Mouse (Mus musculus) gastrocnemius, adult 2 months (tissue): ENCODE results near the gene 2410015M20Rik. TPM values are rescaled to one million over a fixed set of nuclear protein-coding genes. Genes with fewer than 3 reads are reported as not detected.
A peak's percentile ranks its signal among the peaks of the same experiment; 100 is the strongest.

ENCODE experiments used
- DNase-seq: peaks from one replicate; pipeline ENCODE4 v3.0.0; 2022
- H3K27ac ChIP-seq: fragments of 200-600 bp; 2 replicates; pipeline ENCODE4 v1.8.1; 2022; ENCODE audit warnings: mild to moderate bottlenecking
- H3K4me3 ChIP-seq: fragments of 200-600 bp; 2 replicates; pipeline ENCODE4 v1.8.1; 2022; ENCODE audit warnings: mild to moderate bottlenecking, moderate library complexity
- CTCF ChIP-seq: fragments of 200-600 bp; IDR thresholded peaks from 2 replicates; pipeline ENCODE4 v1.8.1; 2022; ENCODE audit warnings: antibody characterized with exemption, mild to moderate bottlenecking, moderate library complexity
- intact Hi-C: fragments of 180-260 bp; cut with DNase I; formaldehyde crosslinking; loops from one replicate; pipeline ENCODE4 v1.15.1; 2025
- total RNA-seq, 2 experiments: library from RNA; stranded (reverse); gene quantifications; 2 replicates each; pipeline ENCODE4 v1.2.3; 2021

Gene 2410015M20Rik
- total RNA-seq, 2 experiments from 2014 or later = 107 to 167 TPM

DNA sequence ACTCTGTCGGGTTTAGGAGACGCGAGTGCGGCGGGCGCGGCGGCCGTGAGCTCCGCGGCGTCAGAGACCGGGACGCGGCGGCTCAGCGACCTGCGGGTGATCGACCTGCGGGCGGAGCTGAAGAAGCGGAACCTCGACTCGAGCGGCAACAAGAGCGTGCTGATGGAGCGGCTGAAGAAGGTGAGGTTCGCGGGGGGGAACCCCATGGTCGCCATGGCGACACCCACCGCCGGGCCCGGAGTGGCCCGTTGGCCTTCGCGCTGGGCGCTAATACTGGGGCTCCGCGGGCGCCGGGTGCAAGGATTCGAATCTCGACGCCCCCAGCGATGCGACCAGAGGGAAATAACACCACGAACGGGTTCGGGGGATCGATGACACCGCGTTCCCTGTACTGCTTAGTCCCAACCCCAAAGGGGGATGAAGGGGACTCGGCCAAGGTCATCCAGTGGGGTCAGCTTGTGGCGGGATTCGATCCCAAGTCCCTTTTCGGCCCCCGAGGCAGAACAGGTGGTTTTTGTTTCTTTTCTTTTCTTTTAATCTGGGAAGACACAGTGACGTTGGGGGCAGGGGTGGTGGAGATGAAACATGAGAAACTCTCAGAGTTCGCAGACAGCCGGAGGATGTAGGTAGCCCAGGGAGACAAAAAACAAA is 24.3 kb downstream of the 2410015M20Rik start:
- peak; percentile 67 for DNase-seq
- peak overlapping the region; percentile 88 for H3K4me3 ChIP-seq
- intact Hi-C loops = no loop called here
- H3K27ac ChIP-seq = peak overlapping the region; percentile 100
- TF ChIP-seq CTCF = no peak

DNA sequence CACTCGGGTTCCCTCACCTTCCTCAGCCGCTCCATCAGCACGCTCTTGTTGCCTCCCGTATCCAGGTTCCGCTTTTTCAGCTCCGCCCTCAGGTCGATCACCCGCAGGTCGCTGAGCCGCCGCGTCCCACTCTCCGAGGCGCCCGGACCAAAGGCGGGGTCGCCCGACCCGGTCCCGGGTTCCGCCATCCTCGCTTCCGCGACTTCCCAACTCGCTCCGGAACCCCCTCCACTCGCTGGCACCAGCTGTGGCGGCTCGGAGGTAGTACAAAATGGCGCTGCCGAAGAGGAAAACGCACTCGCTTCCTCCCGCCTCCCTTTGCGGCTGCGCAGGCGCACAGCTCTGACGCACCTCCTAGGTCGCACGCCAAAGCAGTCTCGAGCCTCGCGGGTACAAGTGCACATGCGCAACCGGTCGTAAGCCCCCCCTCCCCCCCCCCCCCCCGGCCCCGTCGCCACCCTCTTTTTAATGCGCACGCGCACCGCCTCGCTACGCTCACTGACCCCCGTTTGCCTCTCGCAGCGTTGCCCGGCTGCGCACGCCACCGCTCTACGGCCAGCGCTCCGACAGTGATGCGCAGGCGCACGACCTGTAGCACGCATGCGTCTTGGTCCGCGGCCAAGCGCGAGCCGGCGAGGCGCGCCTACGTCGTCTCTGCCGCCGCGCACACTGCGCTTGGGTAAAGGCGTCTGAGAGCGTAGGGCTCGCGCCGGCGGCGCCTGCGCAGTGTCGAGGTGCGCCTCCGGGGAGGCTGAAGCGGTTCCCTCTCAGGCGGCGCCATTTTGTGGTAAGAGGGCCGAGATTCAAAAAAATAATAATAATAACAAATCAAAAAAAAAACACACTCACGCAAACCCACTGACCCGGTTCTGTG is 25.1 kb downstream of the 2410015M20Rik start, which contains the start of the genes Safb2 and Safb:
TSS of gene Safb2 (minus strand) at position 329 of the 874 bp plus-strand sequence.
TSS of gene Safb (plus strand) at position 569 of the 874 bp plus-strand sequence.
- Histone ChIP-seq H3K4me3 (peak within 1 kb of the TSS; percentile 88), H3K27ac (peak within 1 kb of the TSS; percentile 100)
- DNase-seq = peak; percentile 100
- intact Hi-C loops = no loop called here
- no peak for TF ChIP-seq CTCF

- peak overlapping the region; percentile 100 for H3K27ac ChIP-seq
- TF ChIP-seq CTCF = no peak
- peak; percentile 80 for DNase-seq
- H3K4me3 ChIP-seq = peak overlapping the region; percentile 88
- intact Hi-C loops = no loop called here
Observed at GRCm38 (mm10) chr17:56583611-56584256, 25.8 kb downstream of the 2410015M20Rik start.

DNA sequence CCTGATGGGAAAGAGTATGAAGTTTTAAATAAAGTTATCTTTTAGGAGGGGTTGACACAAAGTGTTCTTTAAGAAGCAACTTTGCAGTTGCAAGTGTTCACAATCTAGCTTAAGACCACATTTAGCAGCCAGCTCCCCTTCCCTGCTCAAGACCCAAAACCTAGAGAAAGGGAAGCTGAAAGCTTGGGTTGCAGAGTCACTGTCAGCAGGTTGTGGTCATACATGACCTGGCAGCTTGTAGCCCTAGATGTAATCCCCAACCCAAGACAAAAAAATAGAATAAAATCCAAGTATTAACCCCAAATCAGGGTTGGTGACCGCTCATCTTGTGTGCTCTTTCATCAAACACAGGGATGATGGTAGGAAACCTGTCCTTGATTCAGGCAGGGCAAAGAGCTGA is 26.5 kb downstream of the 2410015M20Rik start:
- intact Hi-C loops = no loop called here
- TF ChIP-seq CTCF = no peak
- Histone ChIP-seq H3K4me3 (peak overlapping the region; percentile 88), H3K27ac (peak overlapping the region; percentile 100)
- DNase-seq = no peak

GRCm38 (mm10) chr17:56572939-56573338 is 36.6 kb downstream of the 2410015M20Rik start:
- intact Hi-C loops = no loop called here
- Histone ChIP-seq H3K4me3 (no peak overlapping the region), H3K27ac (no peak overlapping the region)
- no peak for DNase-seq
- TF ChIP-seq CTCF = no peak

DNA sequence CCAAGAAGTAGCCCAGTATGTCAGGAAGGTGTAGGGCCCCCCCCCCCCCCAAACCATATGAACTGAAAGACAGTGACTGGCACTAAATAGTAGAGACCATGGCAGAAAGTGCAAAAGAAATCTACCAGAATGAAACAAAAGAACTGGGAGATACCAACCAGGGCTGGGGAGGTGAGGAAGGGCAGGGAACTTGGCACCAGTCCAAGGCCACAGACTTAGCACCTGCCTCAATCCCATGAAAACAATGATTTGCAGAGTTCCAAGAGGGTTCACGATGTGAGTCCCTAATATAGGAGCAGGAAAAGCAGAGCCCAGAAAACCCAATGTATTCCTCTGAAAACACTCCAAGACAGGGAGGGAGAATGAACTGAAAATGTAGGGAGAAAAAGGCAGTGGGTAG is 37.4 kb downstream of the 2410015M20Rik start:
- no peak for TF ChIP-seq CTCF
- intact Hi-C loops = no loop called here
- H3K27ac ChIP-seq = no peak overlapping the region
- H3K4me3 ChIP-seq = no peak overlapping the region
- no peak for DNase-seq

DNA sequence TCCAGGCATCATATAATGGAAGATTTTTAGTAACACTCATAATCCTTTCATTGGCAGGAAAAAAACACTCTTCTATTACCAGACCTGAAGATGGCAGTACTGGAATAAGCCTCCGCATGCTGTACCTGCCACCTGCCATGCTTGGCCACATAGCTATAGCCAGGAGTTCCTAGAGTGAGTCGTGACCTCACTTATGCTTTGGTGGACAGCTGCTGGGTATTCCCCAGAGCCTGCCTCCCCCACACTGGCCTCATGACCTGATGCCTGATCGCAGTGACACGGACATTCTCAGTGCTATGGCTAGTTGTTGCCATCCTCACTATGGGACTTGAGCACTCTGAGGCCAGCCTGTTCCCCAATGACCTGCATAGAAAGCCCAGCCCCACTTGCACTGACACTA is 39.3 kb downstream of the 2410015M20Rik start:
- DNase-seq = no peak
- intact Hi-C loops = no loop called here
- H3K27ac ChIP-seq = no peak overlapping the region

GRCm38 (mm10) chr17:56567370-56567769 is 42.2 kb downstream of the 2410015M20Rik start:
- Histone ChIP-seq H3K4me3 (no peak overlapping the region), H3K27ac (no peak overlapping the region)
- no peak for TF ChIP-seq CTCF
- intact Hi-C loops = no loop called here
- no peak for DNase-seq

More for the DNA sequence above, 39.3 kb downstream of the 2410015M20Rik start:
- TF ChIP-seq CTCF = no peak
- no peak overlapping the region for H3K4me3 ChIP-seq

DNA sequence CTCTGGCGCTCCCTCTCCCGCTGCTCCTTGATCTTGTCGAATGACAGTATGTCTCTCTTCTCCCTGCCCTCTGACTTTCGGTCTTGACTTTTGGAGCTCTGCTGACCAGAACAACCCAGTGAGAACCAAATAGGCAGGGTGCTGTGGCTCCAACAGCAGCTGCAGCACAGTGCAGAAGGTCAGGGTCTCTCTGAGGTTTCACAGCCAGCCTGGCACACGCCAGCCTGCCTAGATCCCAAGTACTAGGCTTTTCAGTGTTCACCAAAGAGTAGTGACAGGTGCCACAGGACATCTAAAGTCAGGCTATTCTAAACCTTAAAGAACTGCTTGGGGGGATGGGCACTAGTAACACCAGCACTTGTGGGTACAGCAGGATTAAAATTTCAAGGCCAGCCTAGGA is 42.7 kb downstream of the 2410015M20Rik start:
- intact Hi-C loops = no loop called here
- DNase-seq = no peak
- TF ChIP-seq CTCF = no peak
- no peak overlapping the region; the same call in 1 of the 2 replicates for H3K27ac ChIP-seq
- no peak overlapping the region for H3K4me3 ChIP-seq

DNA sequence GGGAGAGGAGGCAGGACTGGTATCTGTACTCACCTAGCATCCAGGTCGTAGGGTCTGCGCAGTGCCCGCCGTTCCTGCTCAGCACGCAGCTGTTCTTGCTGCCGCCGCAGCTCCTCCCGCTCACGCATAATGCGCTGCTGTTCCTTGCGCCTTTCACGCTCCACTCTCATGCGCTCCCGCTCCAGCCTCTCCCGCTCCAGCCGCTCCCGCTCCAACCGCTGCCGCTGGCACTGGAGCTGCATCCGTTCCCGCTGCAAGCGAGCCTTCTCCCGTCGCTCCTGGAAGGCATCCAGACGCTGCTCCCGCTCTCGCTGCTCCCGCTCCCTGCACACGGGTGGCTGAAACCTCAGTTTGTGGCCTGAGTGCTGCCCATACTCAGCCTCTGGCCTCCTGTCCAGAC is 43.3 kb downstream of the 2410015M20Rik start:
- no peak for DNase-seq
- no peak overlapping the region for H3K4me3 ChIP-seq
- no peak for TF ChIP-seq CTCF
- H3K27ac ChIP-seq = no peak overlapping the region
- intact Hi-C loops = no loop called here

DNA sequence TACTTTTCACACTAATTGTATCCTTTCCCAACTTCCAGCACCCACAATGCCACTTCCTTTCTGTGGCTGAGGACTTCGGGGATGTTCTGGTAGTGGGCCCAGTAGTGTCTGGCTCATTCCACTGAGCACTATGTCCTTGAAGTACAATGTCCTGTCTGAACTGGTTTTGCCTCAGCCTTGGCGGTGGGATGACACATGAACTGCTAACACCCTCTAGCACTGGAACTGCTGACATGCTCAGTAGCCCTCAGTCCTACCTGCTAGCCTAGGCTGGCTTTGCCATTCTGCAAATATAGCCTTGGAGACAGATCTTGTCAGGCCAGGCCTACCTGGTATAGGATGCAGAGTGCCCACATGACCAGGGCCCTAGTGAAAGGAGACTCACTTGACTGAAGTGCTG is 47.7 kb downstream of the 2410015M20Rik start:
- no peak for DNase-seq
- intact Hi-C loops = no loop called here
- TF ChIP-seq CTCF = no peak
- H3K27ac ChIP-seq = no peak overlapping the region
- H3K4me3 ChIP-seq = no peak overlapping the region

- Histone ChIP-seq H3K27ac (no peak overlapping the region), H3K4me3 (no peak overlapping the region)
- TF ChIP-seq CTCF = no peak
- no peak for DNase-seq
- intact Hi-C loops = no loop called here
Observed at GRCm38 (mm10) chr17:56560131-56560530, 49.4 kb downstream of the 2410015M20Rik start.

DNA sequence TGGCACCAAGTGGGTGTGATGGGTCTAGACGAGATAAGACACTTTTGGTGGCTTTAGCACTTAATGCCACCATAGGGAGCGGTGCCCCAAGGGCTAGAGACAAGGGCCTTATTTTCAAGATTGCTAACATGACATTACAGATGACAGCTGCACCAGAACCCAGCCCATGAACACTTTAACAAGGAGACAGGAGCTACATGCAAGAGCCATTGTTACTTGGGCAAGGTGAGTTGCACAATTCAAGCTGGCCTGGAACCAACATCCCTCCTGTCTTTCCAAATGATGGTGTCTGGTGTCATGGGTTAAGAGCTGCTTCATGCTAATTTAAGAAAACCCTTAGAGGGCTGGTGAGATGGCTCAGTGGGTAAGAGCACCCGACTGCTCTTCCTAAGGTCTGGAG is 50.2 kb downstream of the 2410015M20Rik start:
- DNase-seq = no peak
- Histone ChIP-seq H3K4me3 (no peak overlapping the region), H3K27ac (no peak overlapping the region)
- TF ChIP-seq CTCF = no peak
- intact Hi-C loops = loop anchor here (10.0 kb wide), 2 partner anchors 105 to 135 kb away; no protein-coding TSS in a partner anchor
